Mouse (Mus musculus) right cerebral cortex, postnatal 4 days (tissue): ENCODE results near the gene Lin7b.

Experiments used
- DNase-seq: peaks from one replicate; pipeline ENCODE4 v3.0.0-alpha.2; 2022

Lin7b gene

GRCm38 (mm10) chr7:45346905-45347304 is 23.5 kb downstream of the Lin7b start:
- no peak for DNase-seq

- peak; percentile 32 for DNase-seq
These were observed 26.8 kb downstream of the Lin7b start for GRCm38 (mm10) chr7:45343543-45343942.

- no peak for DNase-seq
These were observed 28.3 kb downstream of the Lin7b start for GRCm38 (mm10) chr7:45342081-45342480.

GRCm38 (mm10) chr7:45341303-45341702 is 29.1 kb downstream of the Lin7b start:
- peak; percentile 82 for DNase-seq

- no peak for DNase-seq
These were observed 29.7 kb downstream of the Lin7b start for GRCm38 (mm10) chr7:45340669-45341068.

GRCm38 (mm10) chr7:45340066-45340442 is 30.3 kb downstream of the Lin7b start:
- no peak for DNase-seq

- peak; percentile 64 for DNase-seq
These were observed 30.8 kb downstream of the Lin7b start for GRCm38 (mm10) chr7:45339410-45340065.

- peak; percentile 49 for DNase-seq
These were observed 32.0 kb downstream of the Lin7b start for GRCm38 (mm10) chr7:45338161-45338911.

GRCm38 (mm10) chr7:45337469-45337868 is 32.9 kb downstream of the Lin7b start:
- DNase-seq: peak; percentile 14

GRCm38 (mm10) chr7:45336319-45336718 is 34.1 kb downstream of the Lin7b start:
- DNase-seq: no peak

- no peak for DNase-seq
These were observed 35.3 kb downstream of the Lin7b start, which contains the start of gene Hrc for GRCm38 (mm10) chr7:45335056-45335455. Gene Hrc, plus strand, starts transcription at chr7:45335290.

- no peak for DNase-seq
These were observed 35.8 kb downstream of the Lin7b start for GRCm38 (mm10) chr7:45334605-45335004.

- peak; percentile 82 for DNase-seq
These were observed 36.9 kb downstream of the Lin7b start, which contains the start of gene Trpm4 for GRCm38 (mm10) chr7:45333431-45333982. Gene Trpm4, minus strand, starts transcription at chr7:45333780.

- peak; percentile 36 for DNase-seq
These were observed 37.5 kb downstream of the Lin7b start for GRCm38 (mm10) chr7:45332685-45333425.

GRCm38 (mm10) chr7:45331502-45331901 is 38.9 kb downstream of the Lin7b start:
- DNase-seq: no peak

- DNase-seq: no peak
These were observed 41.4 kb downstream of the Lin7b start for GRCm38 (mm10) chr7:45328841-45329475.

- DNase-seq: no peak
These were observed 44.6 kb downstream of the Lin7b start for GRCm38 (mm10) chr7:45325800-45326199.

GRCm38 (mm10) chr7:45323069-45323468 is 47.3 kb downstream of the Lin7b start:
- no peak for DNase-seq

- no peak for DNase-seq
These were observed 48.1 kb downstream of the Lin7b start for GRCm38 (mm10) chr7:45322245-45322644.
